Mouse (Mus musculus) thymus, adult 2 months (tissue): ENCODE measurements around the gene Celf5. TPM values are rescaled to one million over a fixed set of nuclear protein-coding genes. Genes with fewer than 3 reads are reported as not detected.
"Not testable (repeated sequence)": the region's sequence is repeated elsewhere in the genome, so short reads cannot be mapped to it uniquely, and the experiment has no call there.

ENCODE experiments used
- DNase-seq: peaks from one replicate; pipeline ENCODE4 v3.0.0; 2021
- H3K27ac ChIP-seq: fragments of 200-500 bp; 2 replicates; pipeline ENCODE4 v1.5.1; 2012; ENCODE audit warnings: low read length, control low read depth; ENCODE audit not compliant: control insufficient read depth, insufficient read depth
- H3K27me3 ChIP-seq: fragments of 200-500 bp; 2 replicates; pipeline ENCODE4 v1.6.1; 2012; ENCODE audit warnings: mild to moderate bottlenecking, low read length, moderate library complexity, mixed read lengths; ENCODE audit not compliant: control insufficient read depth, insufficient read depth
- H3K36me3 ChIP-seq: fragments of 200-500 bp; 2 replicates; pipeline ENCODE4 v1.6.1; 2012; ENCODE audit warnings: mild to moderate bottlenecking, low read length, moderate library complexity; ENCODE audit not compliant: control insufficient read depth, insufficient read depth
- H3K4me1 ChIP-seq: fragments of 200-500 bp; replicated peaks from 2 replicates; pipeline ENCODE4 v1.6.1; 2012; ENCODE audit warnings: low read length; ENCODE audit not compliant: control insufficient read depth, insufficient read depth
- H3K4me3 ChIP-seq: fragments of 200-500 bp; 2 replicates; pipeline ENCODE4 v1.5.1; 2012; ENCODE audit warnings: mild to moderate bottlenecking, low read length, control low read depth, moderate library complexity; ENCODE audit not compliant: control insufficient read depth, insufficient read depth
- CTCF ChIP-seq: fragments of 200-500 bp; IDR thresholded peaks from 2 replicates; pipeline ENCODE4 v1.5.1; 2012; ENCODE audit warnings: mild to moderate bottlenecking, control low read depth, low read length, moderate library complexity, borderline replicate concordance; ENCODE audit not compliant: control insufficient read depth, poor library complexity, insufficient read depth; ENCODE audit errors: extremely low read depth
- POLR2A ChIP-seq: fragments of 200-500 bp; IDR thresholded peaks from 2 replicates; pipeline ENCODE4 v1.6.1; 2012; ENCODE audit warnings: mild to moderate bottlenecking, low read length, control low read depth, moderate library complexity; ENCODE audit not compliant: control insufficient read depth, poor library complexity, insufficient read depth; ENCODE audit errors: extremely low read depth
- WGBS: fragments of 180-500 bp; shearing (Covaris S2); methylation state at CpG from one replicate; pipeline ENCODE4 v1.1.7; 2018; 5-methylcytosine and 5-hydroxymethylcytosine counted together
- polyA plus RNA-seq: library from polyadenylated mRNA; depleted of rRNA; stranded (reverse); fragments of >200 nt; gene quantifications from 2 replicates; pipeline ENCODE4 v1.2.3, GENCODE M21; 2012

The Celf5 gene
- polyA plus RNA-seq, 1 experiment: 5.1 TPM

- Histone ChIP-seq H3K4me1 (no peaks in the 10 kb centered on the region), H3K27me3 (peaks cover 11% of the 10 kb centered on the region; the same call in 1 of the 2 replicates), H3K4me3 (no peak overlapping the region), H3K36me3 (no peaks in the 10 kb centered on the region), H3K27ac (no peak overlapping the region)
- TF ChIP-seq CTCF: no peak
- no peak for TF ChIP-seq POLR2A
- no peak for DNase-seq
- 62% methylated on average over 9 of the region's 9 CpGs for WGBS
Observed at GRCm38 (mm10) chr10:81450641-81451364, 31.7 kb downstream of the Celf5 start.

- TF ChIP-seq CTCF (peak; percentile 91), POLR2A (no peak)
- no peaks in the 10 kb centered on the region for H3K4me1 ChIP-seq
- H3K27me3 ChIP-seq: peaks cover 11% of the 10 kb centered on the region; the same call in 1 of the 2 replicates
- peak; percentile 78 for DNase-seq
- 1% methylated on average over 7 of the region's 7 CpGs for WGBS
- H3K4me3 ChIP-seq: no peak overlapping the region
- no peak overlapping the region for H3K27ac ChIP-seq
- no peaks in the 10 kb centered on the region for H3K36me3 ChIP-seq
Observed at GRCm38 (mm10) chr10:81450140-81450539, 32.4 kb downstream of the Celf5 start.

- not testable (repeated sequence) for DNase-seq, H3K36me3 ChIP-seq, H3K4me1 ChIP-seq, H3K27me3 ChIP-seq, H3K4me3 ChIP-seq, H3K27ac ChIP-seq
- 24% methylated on average over 2 of the region's 2 CpGs for WGBS
Observed at GRCm38 (mm10) chr10:81445516-81445915, 37.0 kb downstream of the Celf5 start.

GRCm38 (mm10) chr10:81441019-81441418 is 41.5 kb downstream of the Celf5 start:
- H3K27me3 ChIP-seq: no peaks in the 10 kb centered on the region
- TF ChIP-seq POLR2A (no peak), CTCF (no peak)

GRCm38 (mm10) chr10:81435436-81435835 is 47.1 kb downstream of the Celf5 start:
- Histone ChIP-seq H3K27ac (no peak overlapping the region), H3K4me3 (no peak overlapping the region), H3K4me1 (peaks cover 39% of the 10 kb centered on the region), H3K36me3 (no peaks in the 10 kb centered on the region), H3K27me3 (no peaks in the 10 kb centered on the region)
- WGBS: 95% methylated on average over 3 of the region's 3 CpGs
- no peak for DNase-seq
- no peak for TF ChIP-seq POLR2A
- TF ChIP-seq CTCF: no peak

More at GRCm38 (mm10) chr10:81441019-81441418, 41.5 kb downstream of the Celf5 start:
- no peak for DNase-seq
- Histone ChIP-seq H3K4me1 (no peaks in the 10 kb centered on the region), H3K4me3 (no peak overlapping the region), H3K27ac (no peak overlapping the region), H3K36me3 (no peaks in the 10 kb centered on the region)

- WGBS: 24% methylated on average over 15 of the region's 15 CpGs
- peaks cover 41% of the 10 kb centered on the region for H3K4me1 ChIP-seq
- peak; percentile 36 for DNase-seq
Observed at GRCm38 (mm10) chr10:81434361-81435263, 47.9 kb downstream of the Celf5 start.

More at GRCm38 (mm10) chr10:81434361-81435263, 47.9 kb downstream of the Celf5 start:
- TF ChIP-seq POLR2A (no peak), CTCF (no peak)
- Histone ChIP-seq H3K4me3 (no peak overlapping the region), H3K27ac (peak overlapping the region; percentile 48; the same call in 1 of the 2 replicates), H3K27me3 (no peaks in the 10 kb centered on the region), H3K36me3 (no peaks in the 10 kb centered on the region)
